Mouse (Mus musculus): ENCODE measurements around the gene Thtpa. TPM values are rescaled to one million over a fixed set of nuclear protein-coding genes. Genes with fewer than 3 reads are reported as not detected.

Thtpa gene
- polyA plus RNA-seq, 1 experiment from 2014 or later: 5.5 TPM

DNA sequence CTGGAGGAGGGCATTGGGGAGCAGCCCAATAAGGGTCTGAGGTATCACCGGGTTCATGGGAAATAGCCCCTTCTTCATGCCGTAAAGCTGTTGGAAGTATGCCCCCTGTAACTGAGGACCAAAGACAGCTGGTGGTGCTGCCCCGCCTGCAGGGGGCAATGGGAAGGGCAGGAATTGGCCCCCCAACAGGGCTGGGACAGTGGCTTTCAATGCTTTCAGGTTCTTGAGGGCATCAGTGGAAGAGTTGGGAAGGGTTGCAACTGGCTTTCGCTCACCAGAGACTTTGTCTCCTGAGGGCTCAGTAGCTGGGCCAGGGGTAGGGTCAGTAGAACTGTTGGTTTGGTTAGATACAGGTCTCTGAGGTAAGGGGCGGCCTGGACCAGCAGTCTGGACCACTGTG is 31.5 kb upstream of the Thtpa start:
- Histone ChIP-seq H3K4me3 (replicated peaks) (peak overlapping the region; percentile 68), H3K27ac (peak overlapping the region; percentile 90), H3K4me1 (replicated peaks) (peaks cover 88% of the 10 kb centered on the region), H3K4me2 (peak overlapping the region; percentile 85), H3K27me3 (0 out of 2 replicates have a peak, but pooled peaks cover 12% of the 10 kb centered on the region), H3K9ac (peak overlapping the region; percentile 85), H3K9me3 (replicated peaks) (no peaks in the 10 kb centered on the region), H3K36me3 (peaks cover 12% of the 10 kb centered on the region; the same call in 1 of the 2 replicates)
- no peak for DNase-seq
- 59% methylated on average over 5 of the region's 5 CpGs for WGBS (ENCODE audit: insufficient replicate concordance)
- 0 out of 2 replicates have a peak, but pooled peaks have one; percentile 3 for ATAC-seq (ENCODE audit: low read depth)

DNA sequence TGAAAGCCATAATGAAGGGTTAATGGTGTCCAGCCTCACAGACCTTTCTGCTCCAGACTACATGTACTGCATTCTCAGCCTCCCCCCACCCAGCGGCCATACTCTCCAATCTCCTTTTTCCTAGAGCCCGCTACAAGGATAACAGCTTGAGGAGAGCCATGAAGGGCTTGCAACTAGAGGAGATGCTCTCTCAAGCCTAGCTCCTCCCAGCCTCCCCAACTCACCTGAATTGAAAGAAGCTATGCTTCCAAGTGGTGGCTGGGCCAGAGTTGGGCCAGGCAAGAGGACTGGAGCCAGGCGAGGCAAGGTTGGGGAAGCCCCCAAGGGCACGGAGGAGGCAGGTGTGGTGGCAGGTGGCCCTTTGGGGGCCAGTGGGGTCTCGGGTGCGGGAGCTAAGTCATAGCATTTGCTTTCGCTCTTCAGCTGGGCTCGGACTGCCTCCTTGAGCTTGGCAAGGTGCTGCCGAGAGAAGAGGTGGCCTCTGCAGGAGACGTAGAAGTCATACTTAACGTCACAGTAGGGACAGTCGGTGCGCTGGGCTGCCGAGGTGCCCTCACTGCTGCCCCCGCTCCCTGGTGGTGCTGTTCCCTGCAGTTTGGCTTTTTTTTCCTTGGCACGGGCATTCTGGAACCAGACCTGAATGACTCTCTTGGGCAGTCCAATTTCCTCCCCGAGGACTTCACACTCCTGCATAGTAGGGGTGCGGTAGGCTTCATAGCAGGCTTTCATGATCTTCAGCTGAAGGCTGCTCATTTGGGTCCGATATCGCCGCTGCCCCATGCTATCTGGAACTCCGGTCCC is 30.8 kb upstream of the Thtpa start:
- Histone ChIP-seq H3K9ac (peak overlapping the region; percentile 85), H3K27ac (peak overlapping the region; percentile 90), H3K4me2 (peak overlapping the region; percentile 85), H3K4me3 (replicated peaks) (peak overlapping the region; percentile 68), H3K36me3 (peaks cover 14% of the 10 kb centered on the region; the same call in 1 of the 2 replicates), H3K27me3 (0 out of 2 replicates have a peak, but pooled peaks cover 12% of the 10 kb centered on the region), H3K4me1 (replicated peaks) (peaks cover 81% of the 10 kb centered on the region), H3K9me3 (replicated peaks) (no peaks in the 10 kb centered on the region)
- DNase-seq (no peak), ATAC-seq (ENCODE audit: low read depth) (no peak)
- WGBS (ENCODE audit: insufficient replicate concordance): 72% methylated on average over 22 of the region's 22 CpGs

DNA sequence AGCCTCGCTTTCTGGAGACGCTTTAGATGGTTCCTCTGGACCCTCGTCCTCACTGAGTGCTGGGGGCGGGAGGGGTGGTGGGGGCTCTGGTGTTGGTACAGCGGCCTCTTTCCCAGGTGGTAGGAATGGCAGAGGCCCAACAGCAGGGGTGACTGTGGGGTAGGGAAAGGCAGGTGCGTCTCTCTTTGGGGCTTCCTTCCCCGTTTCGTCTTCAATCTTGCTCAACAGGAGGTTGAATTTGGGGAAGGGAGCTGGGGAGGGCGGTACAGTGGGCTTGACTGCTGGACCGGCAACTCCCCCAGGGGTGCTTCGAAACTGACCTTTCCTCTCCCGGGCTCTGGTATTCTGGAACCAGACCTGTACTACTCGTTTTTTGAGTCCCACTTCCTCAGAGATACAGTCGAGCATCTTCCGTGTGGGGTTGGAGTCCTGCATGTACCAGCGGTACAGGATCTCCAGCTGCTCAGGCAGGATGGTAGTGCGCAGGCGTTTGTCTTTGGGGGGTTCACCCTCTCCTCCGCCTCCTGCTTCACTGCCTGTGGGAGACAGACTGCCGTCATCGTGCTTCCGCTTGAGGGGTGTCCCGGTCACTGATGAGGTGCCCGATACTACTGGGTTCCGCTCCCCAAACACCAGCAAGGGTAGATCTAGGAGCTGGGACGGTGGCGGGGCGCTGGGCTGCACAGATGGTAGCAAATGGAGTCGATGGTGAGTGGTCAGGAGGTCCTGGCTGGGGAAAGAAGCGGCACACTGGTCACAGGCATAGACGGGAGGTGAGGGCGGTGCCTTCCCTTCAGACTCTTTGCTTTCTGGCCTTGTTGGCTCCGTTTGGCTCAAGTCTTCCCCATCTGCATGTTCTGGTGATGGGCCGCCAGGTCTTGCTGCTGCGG is 29.9 kb upstream of the Thtpa start:
- Histone ChIP-seq H3K4me1 (replicated peaks) (peaks cover 72% of the 10 kb centered on the region), H3K27ac (peak overlapping the region; percentile 90; the same call in 1 of the 2 replicates), H3K4me2 (peak overlapping the region; percentile 85), H3K9ac (peak overlapping the region; percentile 85), H3K27me3 (0 out of 2 replicates have a peak, but pooled peaks cover 12% of the 10 kb centered on the region), H3K36me3 (peaks cover 14% of the 10 kb centered on the region; the same call in 1 of the 2 replicates), H3K9me3 (replicated peaks) (no peaks in the 10 kb centered on the region), H3K4me3 (replicated peaks) (peak overlapping the region; percentile 68)
- ATAC-seq (ENCODE audit: low read depth): no peak
- no peak for DNase-seq
- WGBS (ENCODE audit: insufficient replicate concordance): 64% methylated on average over 35 of the region's 35 CpGs

- Histone ChIP-seq H3K9ac (peak overlapping the region; percentile 85; the same call in 1 of the 2 replicates), H3K4me2 (peak overlapping the region; percentile 85), H3K9me3 (replicated peaks) (no peaks in the 10 kb centered on the region), H3K4me1 (replicated peaks) (peaks cover 66% of the 10 kb centered on the region), H3K36me3 (peaks cover 14% of the 10 kb centered on the region; the same call in 1 of the 2 replicates), H3K27me3 (0 out of 2 replicates have a peak, but pooled peaks cover 12% of the 10 kb centered on the region), H3K4me3 (replicated peaks) (peak overlapping the region; percentile 68), H3K27ac (0 out of 2 replicates have a peak overlapping the region, but pooled peaks have one; percentile 29)
- no peak for DNase-seq
- 81% methylated on average over 13 of the region's 13 CpGs for WGBS (ENCODE audit: insufficient replicate concordance)
- ATAC-seq (ENCODE audit: low read depth): no peak
These were observed 29.2 kb upstream of the Thtpa start for GRCm38 (mm10) chr14:55065391-55065790.

DNA sequence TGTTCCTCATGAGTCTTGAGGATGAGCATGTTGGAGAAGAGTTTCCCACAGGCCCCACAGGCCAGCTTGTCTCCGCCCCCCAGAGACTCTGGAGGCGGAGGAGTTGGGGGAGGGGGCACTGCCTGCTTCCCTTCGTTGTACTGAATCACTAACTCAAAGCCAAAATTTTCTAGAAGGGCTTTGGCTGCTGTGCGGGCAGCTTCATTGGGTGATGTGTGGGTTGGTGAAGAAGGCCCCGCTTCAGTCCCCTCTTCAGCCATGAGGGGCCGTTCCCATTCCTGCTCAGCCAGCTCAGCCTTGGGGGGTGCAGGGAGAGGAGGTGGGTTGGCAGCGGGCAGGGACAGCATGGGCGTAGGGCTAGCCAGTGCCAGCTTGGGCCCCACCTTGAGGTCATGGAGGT is 28.5 kb upstream of the Thtpa start:
- Histone ChIP-seq H3K4me2 (no peak overlapping the region), H3K9me3 (replicated peaks) (no peaks in the 10 kb centered on the region), H3K4me1 (replicated peaks) (peaks cover 60% of the 10 kb centered on the region), H3K4me3 (replicated peaks) (no peak overlapping the region), H3K9ac (no peak overlapping the region), H3K27ac (no peak overlapping the region), H3K36me3 (peaks cover 14% of the 10 kb centered on the region; the same call in 1 of the 2 replicates), H3K27me3 (peaks cover 13% of the 10 kb centered on the region; the same call in 1 of the 2 replicates)
- DNase-seq (no peak), ATAC-seq (ENCODE audit: low read depth) (no peak)
- 80% methylated on average over 8 of the region's 8 CpGs for WGBS (ENCODE audit: insufficient replicate concordance)

DNA sequence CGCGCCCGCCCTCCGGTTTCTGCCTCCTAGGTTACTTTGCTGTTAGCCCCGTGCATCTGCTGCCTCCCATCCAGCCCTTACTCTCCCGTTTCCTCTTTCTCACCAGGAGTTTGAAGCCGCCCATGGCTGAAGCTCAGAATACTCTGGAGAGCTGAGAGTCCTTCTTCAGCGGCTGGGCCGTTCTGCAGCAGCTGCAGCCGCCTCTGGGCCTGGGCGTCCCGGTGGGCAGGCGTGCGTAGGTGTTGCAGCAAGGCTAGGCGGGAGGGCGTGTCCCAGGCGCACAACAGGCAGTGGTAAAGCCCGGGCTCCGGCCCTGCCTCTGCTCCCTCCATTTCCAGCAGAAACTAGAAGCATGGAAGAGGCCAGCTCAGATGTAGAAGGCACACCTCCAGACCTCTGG is 22.8 kb upstream of the Thtpa start:
- ATAC-seq (ENCODE audit: low read depth) (0 out of 2 replicates have a peak, but pooled peaks have one; percentile 24), DNase-seq (no peak)
- no peak overlapping the region for H3K4me3 ChIP-seq (replicated peaks)
- no peak overlapping the region for H3K9ac ChIP-seq
- H3K27me3 ChIP-seq: peaks cover 28% of the 10 kb centered on the region
- no peaks in the 10 kb centered on the region for H3K9me3 ChIP-seq (replicated peaks)
- peaks cover 29% of the 10 kb centered on the region for H3K36me3 ChIP-seq
- H3K4me2 ChIP-seq: 0 out of 2 replicates have a peak overlapping the region, but pooled peaks have one; percentile 12
- H3K4me1 ChIP-seq (replicated peaks): peaks cover 15% of the 10 kb centered on the region
- H3K27ac ChIP-seq: no peak overlapping the region
- WGBS (ENCODE audit: insufficient replicate concordance): 36% methylated on average over 19 of the region's 19 CpGs

DNA sequence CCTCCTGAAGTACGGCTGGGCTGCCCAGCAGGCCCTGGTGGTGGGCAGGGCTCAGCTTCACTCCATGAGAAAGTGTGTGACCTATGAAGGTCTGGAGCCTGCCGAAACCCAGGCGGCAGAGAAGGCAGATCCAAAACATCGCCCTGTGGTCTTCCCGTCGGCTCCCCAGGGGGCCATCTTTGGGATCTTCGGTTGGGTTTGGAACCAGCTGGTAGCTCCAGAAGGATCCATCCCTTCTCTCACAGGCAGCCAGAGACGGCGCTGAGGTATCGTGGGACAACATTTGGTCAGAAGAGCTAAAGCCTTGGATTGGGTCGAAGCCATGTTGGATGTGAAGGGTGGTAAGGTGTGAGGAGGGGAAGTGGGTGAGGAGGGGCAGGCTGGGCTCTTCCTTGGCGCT is 20.2 kb upstream of the Thtpa start:
- Histone ChIP-seq H3K4me1 (replicated peaks) (peaks cover 38% of the 10 kb centered on the region), H3K36me3 (peaks cover 25% of the 10 kb centered on the region), H3K9me3 (replicated peaks) (no peaks in the 10 kb centered on the region), H3K4me2 (no peak overlapping the region), H3K27ac (no peak overlapping the region), H3K27me3 (peaks cover 52% of the 10 kb centered on the region), H3K9ac (no peak overlapping the region), H3K4me3 (replicated peaks) (no peak overlapping the region)
- WGBS (ENCODE audit: insufficient replicate concordance): 87% methylated on average over 12 of the region's 12 CpGs
- ATAC-seq (ENCODE audit: low read depth) (no peak), DNase-seq (no peak)

DNA sequence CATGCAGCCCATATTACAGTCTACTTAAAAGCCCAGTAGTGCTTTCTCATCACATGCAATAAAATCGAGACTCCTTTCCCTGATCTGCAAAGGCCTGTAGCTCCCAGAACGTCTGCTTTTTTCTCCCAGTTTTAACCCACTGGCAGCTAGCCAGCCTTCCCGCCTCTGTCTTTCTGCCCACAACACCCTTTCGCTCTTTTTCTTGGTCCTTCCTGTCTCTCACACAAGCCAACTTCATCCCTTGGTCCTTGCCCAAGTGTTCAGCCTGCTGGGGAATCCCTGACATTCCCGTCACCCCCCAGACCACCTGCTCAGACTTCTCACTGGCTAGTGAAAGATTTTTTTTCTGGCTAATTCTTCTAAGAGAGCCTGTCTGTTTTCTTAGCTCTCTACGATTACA is 18.4 kb upstream of the Thtpa start:
- 62% methylated on average over 6 of the region's 6 CpGs for WGBS (ENCODE audit: insufficient replicate concordance)
- H3K4me2 ChIP-seq: no peak overlapping the region
- peaks cover 25% of the 10 kb centered on the region for H3K36me3 ChIP-seq
- no peak overlapping the region for H3K9ac ChIP-seq
- H3K4me1 ChIP-seq (replicated peaks): peaks cover 40% of the 10 kb centered on the region
- no peak overlapping the region for H3K27ac ChIP-seq
- H3K9me3 ChIP-seq (replicated peaks): no peaks in the 10 kb centered on the region
- DNase-seq (no peak), ATAC-seq (ENCODE audit: low read depth) (no peak)
- H3K27me3 ChIP-seq: peaks cover 49% of the 10 kb centered on the region
- H3K4me3 ChIP-seq (replicated peaks): no peak overlapping the region

DNA sequence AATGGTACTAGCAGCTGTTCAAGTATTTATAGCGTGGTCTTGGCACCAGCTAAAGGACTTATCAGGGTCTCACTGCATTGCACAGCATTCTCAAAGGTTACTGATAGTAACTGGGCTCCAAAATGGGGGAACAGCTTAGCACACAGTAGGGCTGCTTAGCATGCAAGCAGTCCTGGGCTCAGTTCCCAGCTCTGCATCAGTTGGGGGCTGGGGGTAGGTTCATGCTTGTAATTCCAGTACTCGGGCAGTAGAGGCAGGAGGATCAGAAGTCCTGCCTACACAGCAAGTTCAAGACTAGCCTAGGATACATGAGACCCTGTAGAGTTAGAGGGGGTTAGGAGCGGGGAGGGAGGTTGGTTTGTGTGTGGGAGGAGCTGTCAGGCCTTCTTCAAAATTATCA is 17.6 kb upstream of the Thtpa start:
- H3K4me2 ChIP-seq: no peak overlapping the region
- no peak overlapping the region for H3K27ac ChIP-seq
- no peak overlapping the region for H3K9ac ChIP-seq
- peaks cover 25% of the 10 kb centered on the region for H3K36me3 ChIP-seq
- peaks cover 33% of the 10 kb centered on the region for H3K4me1 ChIP-seq (replicated peaks)
- no peak for DNase-seq
- no peak for ATAC-seq (ENCODE audit: low read depth)
- no peaks in the 10 kb centered on the region for H3K9me3 ChIP-seq (replicated peaks)
- WGBS (ENCODE audit: insufficient replicate concordance): 55% methylated on average over 3 of the region's 3 CpGs
- H3K4me3 ChIP-seq (replicated peaks): no peak overlapping the region
- peaks cover 42% of the 10 kb centered on the region for H3K27me3 ChIP-seq

DNA sequence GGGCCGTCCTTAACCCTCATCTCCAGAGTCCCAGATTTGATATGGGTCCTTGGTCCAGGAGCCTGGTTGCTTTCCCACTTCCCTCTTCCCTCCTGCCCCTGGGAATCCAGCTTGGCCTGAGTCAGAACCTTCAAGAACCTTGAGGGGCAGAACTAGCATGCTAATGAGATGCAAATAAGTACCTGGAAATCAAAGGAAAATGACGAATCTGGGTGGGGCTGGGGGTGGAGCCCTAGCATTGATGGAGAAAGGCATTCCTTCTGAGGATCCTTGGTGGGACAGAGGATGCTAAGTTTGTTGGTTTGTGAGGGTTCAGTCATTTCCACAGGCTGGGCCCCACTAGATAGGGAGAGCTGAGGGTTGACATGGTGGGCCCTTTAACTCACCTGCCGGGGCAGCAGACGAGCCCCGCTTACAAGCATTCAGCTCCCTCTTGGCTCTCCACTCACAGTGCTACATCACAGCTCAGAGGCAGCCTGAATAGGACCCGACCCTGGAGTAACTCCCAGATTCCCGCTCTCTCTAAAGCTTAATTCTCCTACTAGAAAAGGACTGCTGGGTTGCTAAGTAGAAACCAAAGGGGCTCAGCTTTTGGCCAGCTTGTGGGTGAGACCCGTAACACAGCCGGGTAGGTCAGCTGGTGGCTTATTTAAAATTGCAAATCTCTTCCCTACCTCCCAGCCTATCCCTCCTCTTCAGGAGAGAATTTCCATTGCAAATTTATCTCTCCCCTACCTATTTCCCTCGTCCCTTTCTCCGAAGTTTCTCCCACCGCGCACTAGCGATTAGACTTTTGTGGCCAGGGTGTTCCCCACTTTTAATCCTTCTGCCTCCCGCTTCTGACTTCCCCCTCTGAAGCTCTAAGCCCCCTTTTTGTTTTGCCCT is 16.9 kb upstream of the Thtpa start:
- Histone ChIP-seq H3K4me1 (replicated peaks) (peaks cover 30% of the 10 kb centered on the region), H3K9ac (0 out of 2 replicates have a peak overlapping the region, but pooled peaks have one; percentile 15), H3K36me3 (peaks cover 24% of the 10 kb centered on the region), H3K9me3 (replicated peaks) (no peaks in the 10 kb centered on the region), H3K27ac (no peak overlapping the region), H3K4me2 (peak overlapping the region; percentile 46; the same call in 1 of the 2 replicates), H3K27me3 (peaks cover 35% of the 10 kb centered on the region), H3K4me3 (replicated peaks) (no peak overlapping the region)
- no peak for DNase-seq
- WGBS (ENCODE audit: insufficient replicate concordance): 36% methylated on average over 15 of the region's 15 CpGs
- ATAC-seq (ENCODE audit: low read depth): no peak
